Mouse (Mus musculus) embryo, embryonic 11 days (tissue): ENCODE measurements around the gene Cend1.
A peak's percentile ranks its signal among the peaks of the same experiment; 100 is the strongest.
"Not testable (repeated sequence)": the region's sequence is repeated elsewhere in the genome, so short reads cannot be mapped to it uniquely, and the experiment has no call there.

Experiments
- DNase-seq: peaks from one replicate; pipeline ENCODE4 v3.0.0-alpha.2; 2015

The Cend1 gene

GRCm38 (mm10) chr7:141464603-141465201, 35.4 kb upstream of the Cend1 start:
- peak; percentile 45 for DNase-seq

GRCm38 (mm10) chr7:141463824-141464602, 34.7 kb upstream of the Cend1 start:
- DNase-seq, result no peak

DNA sequence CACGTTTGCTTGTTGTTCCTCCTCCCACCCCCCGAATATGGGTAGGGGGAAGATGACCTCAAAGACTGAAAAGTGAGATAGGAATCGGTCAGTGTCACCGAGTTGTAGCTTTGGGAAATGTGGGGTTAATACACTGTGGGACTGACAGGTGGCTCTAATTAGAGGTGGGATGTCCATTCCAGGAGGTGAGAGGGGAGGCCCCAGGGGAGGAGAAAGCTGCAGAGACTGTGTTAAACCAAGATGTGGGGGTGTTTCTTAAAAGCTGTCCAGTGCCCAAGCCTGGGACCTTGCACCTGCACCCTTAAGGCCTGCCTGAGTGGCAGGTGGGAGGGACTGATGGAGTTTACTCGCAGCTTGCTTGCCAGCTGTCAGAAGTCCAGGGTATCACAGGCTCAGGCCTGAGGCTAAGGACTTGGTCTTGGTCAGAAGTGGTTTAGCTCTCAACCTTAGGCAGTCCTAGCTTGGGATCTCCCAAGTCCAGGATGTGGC, 33.1 kb upstream of the Cend1 start:
- peak; percentile 11 for DNase-seq

GRCm38 (mm10) chr7:141461521-141462332, 32.4 kb upstream of the Cend1 start:
- DNase-seq, result peak; percentile 44

- DNase-seq, result no peak
Observed at GRCm38 (mm10) chr7:141460391-141461113, 31.3 kb upstream of the Cend1 start, which contains the start of gene Cracr2b. Cracr2b (plus strand) TSS chr7:141461094.

DNA sequence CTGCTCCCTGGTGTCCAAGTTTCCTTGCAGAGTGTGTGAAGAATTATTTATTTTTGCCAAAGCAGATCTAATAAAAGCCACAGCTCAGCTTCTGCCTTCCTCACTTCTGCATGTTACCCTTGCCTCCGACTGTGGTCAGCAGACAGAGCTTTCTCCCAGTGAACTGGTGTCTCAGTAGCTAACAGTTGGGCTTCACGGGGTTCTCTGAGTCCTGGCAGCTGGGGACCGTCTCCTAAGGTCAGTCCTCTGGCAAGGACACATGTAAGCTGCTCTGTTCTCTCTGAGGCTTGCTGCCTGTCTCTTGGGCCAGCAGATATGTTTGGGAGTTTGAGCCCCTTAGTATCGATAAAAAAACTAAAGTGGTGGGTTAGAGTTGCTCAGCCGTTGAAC, 30.7 kb upstream of the Cend1 start:
- no peak for DNase-seq

DNA sequence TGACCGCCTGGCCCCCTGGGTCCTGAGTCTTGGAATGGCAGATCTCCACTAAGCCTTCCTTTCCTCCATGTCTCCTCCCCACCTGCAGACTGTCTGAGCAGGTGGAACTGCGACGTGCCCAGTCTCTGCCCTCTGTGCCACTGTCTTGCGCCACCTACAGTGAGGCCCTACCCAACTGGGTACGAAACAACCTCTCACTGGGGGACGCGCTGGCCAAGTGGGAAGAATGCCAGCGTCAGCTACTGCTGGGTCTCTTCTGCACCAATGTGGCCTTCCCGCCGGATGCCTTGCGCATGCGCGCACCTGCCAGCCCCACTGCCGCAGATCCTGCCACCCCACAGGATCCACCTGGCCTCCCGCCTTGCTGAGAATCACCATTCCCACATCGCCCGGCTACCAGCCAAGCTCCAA, 30.0 kb upstream of the Cend1 start:
- DNase-seq, result no peak

DNA sequence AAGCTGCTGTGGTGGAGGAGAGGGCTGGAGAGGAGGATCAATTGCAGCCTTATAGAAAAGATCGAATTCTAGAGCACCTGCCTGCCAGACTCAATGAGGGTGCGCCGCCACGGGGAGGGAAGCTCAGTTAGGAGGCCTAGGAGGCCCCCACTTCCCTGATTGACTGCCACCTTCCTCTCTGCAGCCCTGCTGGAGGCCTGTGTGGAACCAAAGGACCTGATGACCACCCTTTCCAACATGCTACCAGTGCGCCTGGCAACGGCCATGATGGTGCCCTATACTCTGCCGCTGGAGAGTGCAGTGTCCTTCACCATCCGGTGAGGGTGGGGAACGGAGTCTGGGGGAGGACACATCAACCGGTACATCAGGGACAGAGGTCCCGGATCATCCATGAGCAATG, 29.4 kb upstream of the Cend1 start:
- no peak for DNase-seq

- peak; percentile 60 for DNase-seq
Observed at GRCm38 (mm10) chr7:141457986-141458660, 28.8 kb upstream of the Cend1 start.

- no peak for DNase-seq
Observed at GRCm38 (mm10) chr7:141457236-141457635, 27.9 kb upstream of the Cend1 start.

GRCm38 (mm10) chr7:141456739-141457138, 27.4 kb upstream of the Cend1 start:
- DNase-seq, result no peak

- peak; percentile 66 for DNase-seq
Observed at GRCm38 (mm10) chr7:141455610-141456314, 26.5 kb upstream of the Cend1 start.

DNA sequence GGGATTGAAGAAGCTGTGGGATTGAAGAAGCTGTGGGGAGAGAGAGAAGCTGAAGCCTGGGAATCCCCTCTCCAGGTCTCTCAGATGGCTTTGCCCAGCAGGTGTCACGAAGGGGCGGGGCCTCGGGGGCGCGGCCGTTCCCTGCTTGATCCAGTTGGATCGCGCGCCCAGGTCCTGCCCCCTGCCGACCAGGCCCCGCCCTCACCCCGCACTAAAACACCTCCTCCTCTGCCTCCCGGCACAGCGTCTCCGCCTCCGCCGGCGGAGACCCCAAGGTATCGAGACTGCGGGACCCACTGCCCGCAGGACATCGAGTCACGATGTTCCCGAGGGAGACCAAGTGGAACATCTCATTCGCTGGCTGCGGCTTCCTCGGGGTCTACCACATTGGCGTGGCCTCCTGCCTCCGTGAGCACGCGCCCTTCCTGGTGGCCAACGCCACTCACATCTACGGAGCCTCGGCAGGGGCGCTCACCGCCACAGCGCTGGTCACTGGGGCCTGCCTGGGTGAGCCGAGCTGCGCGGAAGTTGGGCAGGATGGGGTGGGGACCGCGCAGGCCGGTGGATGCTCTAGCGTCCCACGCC, 25.8 kb upstream of the Cend1 start, which contains the start of gene Pnpla2:
Gene Pnpla2, plus strand, starts transcription at position 232 of the 585 bp plus-strand sequence.
- peak; percentile 94 for DNase-seq

DNA sequence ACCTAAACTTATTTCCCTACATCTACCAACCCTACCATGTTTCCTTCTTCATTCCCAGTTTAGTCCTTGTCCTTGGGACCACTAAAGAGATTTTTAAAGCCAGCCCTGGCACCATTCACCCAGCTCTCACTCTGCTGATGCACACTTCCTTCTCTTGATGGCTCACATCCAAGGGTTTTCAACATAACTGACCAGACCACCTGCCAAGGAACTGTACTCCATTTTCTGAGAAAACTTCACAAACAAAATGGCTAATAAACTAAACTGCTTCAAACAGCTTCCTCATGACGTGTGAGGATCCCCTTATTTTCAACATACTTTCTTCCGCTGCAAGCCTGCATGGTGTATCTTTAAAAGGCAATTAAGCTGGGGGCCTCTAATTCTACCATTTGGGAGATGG, 24.3 kb upstream of the Cend1 start:
- DNase-seq, result no peak

- no peak for DNase-seq
Observed at GRCm38 (mm10) chr7:141451928-141452327, 22.6 kb upstream of the Cend1 start.

- peak; percentile 96 for DNase-seq
Observed at GRCm38 (mm10) chr7:141447110-141447991, 18.1 kb upstream of the Cend1 start, which contains the start of gene Rplp2. Rplp2 (plus strand) TSS chr7:141447370.

GRCm38 (mm10) chr7:141446374-141446773, 17.1 kb upstream of the Cend1 start:
- not testable (repeated sequence) for DNase-seq

- peak; percentile 93 for DNase-seq
Observed at GRCm38 (mm10) chr7:141443828-141444237, 14.5 kb upstream of the Cend1 start, which contains the start of gene Pidd1. Pidd1 (minus strand) TSS chr7:141444025.

GRCm38 (mm10) chr7:141443081-141443821, 14.0 kb upstream of the Cend1 start:
- DNase-seq, result peak; percentile 77
